Mouse (Mus musculus) heart, adult 2 months (tissue): ENCODE data around the gene Nup43. TPM values are rescaled to one million over a fixed set of nuclear protein-coding genes. Genes with fewer than 3 reads are reported as not detected.

Experiments
- DNase-seq, 2 experiments: peaks; one replicate each; pipeline ENCODE4 v3.0.0; 2021
- H3K27ac ChIP-seq: fragments of 200-600 bp; 2 replicates; pipeline ENCODE4 v1.8.1; 2022
- H3K27me3 ChIP-seq: fragments of 200-500 bp; 2 replicates; pipeline ENCODE4 v1.6.1; 2012; ENCODE audit warnings: mild to moderate bottlenecking, low read length, inconsistent platforms, mixed read lengths; ENCODE audit not compliant: control insufficient read depth, insufficient read depth
- H3K36me3 ChIP-seq: fragments of 200-500 bp; 2 replicates; pipeline ENCODE4 v1.6.1; 2012; ENCODE audit warnings: low read length, inconsistent platforms; ENCODE audit not compliant: control insufficient read depth, insufficient read depth
- H3K4me1 ChIP-seq: fragments of 200-500 bp; 2 replicates; pipeline ENCODE4 v1.6.1; 2011; ENCODE audit warnings: low read length; ENCODE audit not compliant: control insufficient read depth, insufficient read depth
- H3K4me3 ChIP-seq: fragments of 200-600 bp; 2 replicates; pipeline ENCODE4 v1.8.1; 2022
- H3K79me2 ChIP-seq: fragments of 200-500 bp; replicated peaks from 2 replicates; pipeline ENCODE4 v1.6.1; 2012; ENCODE audit warnings: mild to moderate bottlenecking, inconsistent platforms, low read length, moderate library complexity, mixed read lengths; ENCODE audit not compliant: control insufficient read depth, insufficient read depth
- H3K9ac ChIP-seq: fragments of 200-500 bp; 2 replicates; pipeline ENCODE4 v1.6.1; 2012; ENCODE audit warnings: low read depth, mild to moderate bottlenecking, control low read depth, inconsistent platforms, low read length, mixed read lengths
- CTCF ChIP-seq: fragments of 200-600 bp; IDR thresholded peaks from 2 replicates; pipeline ENCODE4 v1.8.1; 2022; ENCODE audit warnings: antibody characterized with exemption, mild to moderate bottlenecking, moderate library complexity
- EP300 ChIP-seq: fragments of 200-500 bp; IDR thresholded peaks from 2 replicates; pipeline ENCODE4 v1.6.1; 2011; ENCODE audit warnings: low read depth, low read length, control low read depth; ENCODE audit not compliant: insufficient read depth
- POLR2A ChIP-seq: fragments of 200-500 bp; IDR thresholded peaks from 2 replicates; pipeline ENCODE4 v1.6.1; 2011; ENCODE audit warnings: mild to moderate bottlenecking, low read depth, low read length, control low read depth; ENCODE audit not compliant: insufficient read depth
- WGBS: fragments of 180-500 bp; shearing (Covaris S2); methylation state at CpG from one replicate; pipeline ENCODE4 v1.1.7; 2018; 5-methylcytosine and 5-hydroxymethylcytosine counted together
- intact Hi-C: fragments of 180-260 bp; cut with DNase I; formaldehyde crosslinking; loops from one replicate; pipeline ENCODE4 v1.15.1; 2025
- polyA plus RNA-seq: library from polyadenylated mRNA; depleted of rRNA; stranded (reverse); fragments of >200 nt; gene quantifications from 2 replicates; pipeline ENCODE4 v1.2.3, GENCODE M21; 2012
- total RNA-seq, 2 experiments: library from RNA; stranded (reverse); gene quantifications; 2 replicates each; pipeline ENCODE4 v1.2.3; 2021

Nup43 gene
- total and polyA plus RNA-seq, 3 experiments = 4.6 to 6.3 (median 4.9) TPM

DNA sequence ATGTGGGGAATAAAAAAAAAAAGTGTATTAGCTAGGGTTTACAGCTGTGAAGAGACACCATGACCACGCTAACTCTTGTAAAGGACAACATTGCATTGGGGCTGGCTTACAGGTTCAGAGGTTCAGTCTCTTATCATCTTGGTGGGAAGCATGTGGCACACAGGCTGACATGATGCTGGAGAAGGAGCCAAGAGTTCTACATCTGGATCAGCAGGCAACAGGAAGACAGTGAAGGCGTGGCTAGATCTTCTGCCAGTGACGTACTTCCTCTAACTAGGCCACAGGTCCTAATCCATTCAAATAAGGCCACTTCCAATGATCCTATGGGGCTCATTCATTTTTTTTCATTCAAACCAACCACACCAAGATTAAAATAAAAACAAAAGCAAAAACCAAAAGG, 32.8 kb downstream of the Nup43 start:
- H3K36me3 ChIP-seq = peaks cover 22% of the 10 kb centered on the region
- TF ChIP-seq CTCF (no peak), EP300 (no peak), POLR2A (no peak)

DNA sequence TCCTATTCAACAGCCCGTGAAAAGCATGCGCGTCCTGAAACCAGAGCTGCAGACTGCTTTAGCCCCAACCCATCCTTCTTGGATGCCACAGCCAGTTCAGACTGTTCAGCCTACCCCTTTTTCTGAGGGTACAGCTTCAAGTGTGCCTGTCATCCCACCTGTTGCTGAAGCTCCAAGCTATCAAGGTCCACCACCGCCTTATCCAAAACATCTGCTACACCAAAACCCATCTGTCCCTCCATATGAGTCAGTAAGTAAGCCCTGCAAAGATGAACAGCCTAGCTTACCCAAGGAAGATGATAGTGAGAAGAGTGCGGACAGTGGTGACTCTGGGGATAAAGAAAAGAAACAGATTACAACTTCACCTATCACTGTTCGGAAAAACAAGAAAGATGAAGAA, 35.3 kb downstream of the Nup43 start:
- Histone ChIP-seq H3K27ac (no peak overlapping the region), H3K36me3 (peaks cover 12% of the 10 kb centered on the region), H3K27me3 (no peaks in the 10 kb centered on the region), H3K4me1 (no peaks in the 10 kb centered on the region), H3K79me2 (peaks cover 3% of the 10 kb centered on the region), H3K4me3 (no peak overlapping the region), H3K9ac (no peak overlapping the region)
- intact Hi-C loops = no loop called here
- 87% methylated on average over 6 of the region's 6 CpGs for WGBS
- no peak for DNase-seq
- TF ChIP-seq CTCF = no peak
- no peak for TF ChIP-seq EP300
- TF ChIP-seq POLR2A = no peak

More for the DNA sequence above, 32.8 kb downstream of the Nup43 start:
- intact Hi-C loops = no loop called here
- Histone ChIP-seq H3K4me3 (no peak overlapping the region), H3K27me3 (no peaks in the 10 kb centered on the region), H3K79me2 (peaks cover 3% of the 10 kb centered on the region), H3K9ac (no peak overlapping the region), H3K27ac (no peak overlapping the region), H3K4me1 (no peaks in the 10 kb centered on the region; the same call in 1 of the 2 replicates)
- DNase-seq = no peak
- 55% methylated on average over 3 of the region's 3 CpGs for WGBS

DNA sequence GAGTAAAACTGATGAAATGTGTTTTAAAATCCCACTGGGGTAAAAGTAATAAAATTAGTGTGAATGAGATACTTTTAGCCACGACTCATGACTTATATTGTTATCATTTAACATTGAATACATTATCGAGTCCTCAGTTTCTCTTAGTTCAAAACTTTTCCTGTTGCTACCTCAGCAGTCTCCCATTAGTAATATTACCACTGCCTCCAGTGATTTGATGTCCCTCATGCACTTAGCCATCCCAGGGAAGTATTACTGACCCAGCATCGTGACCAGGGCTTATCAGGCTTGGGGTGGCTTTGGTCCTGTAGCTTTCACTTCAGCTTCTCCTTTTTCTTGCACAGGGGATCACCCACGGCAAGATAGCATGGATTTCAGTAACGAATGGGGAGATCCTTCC, 42.8 kb downstream of the Nup43 start:
- intact Hi-C loops = no loop called here
- 87% methylated on average over 5 of the region's 5 CpGs for WGBS

GRCm38 (mm10) chr10:7712506-7712905, 45.2 kb downstream of the Nup43 start:
- peaks cover 6% of the 10 kb centered on the region for H3K36me3 ChIP-seq
- TF ChIP-seq EP300 = no peak
- TF ChIP-seq CTCF = no peak
- no peak for TF ChIP-seq POLR2A

More for the DNA sequence above, 42.8 kb downstream of the Nup43 start:
- DNase-seq = no peak
- H3K27me3 ChIP-seq = no peaks in the 10 kb centered on the region
- H3K9ac ChIP-seq = no peak overlapping the region
- H3K27ac ChIP-seq = no peak overlapping the region
- H3K36me3 ChIP-seq = peaks cover 6% of the 10 kb centered on the region
- no peaks in the 10 kb centered on the region for H3K4me1 ChIP-seq
- no peak for TF ChIP-seq CTCF
- no peak for TF ChIP-seq EP300
- no peak for TF ChIP-seq POLR2A
- no peak overlapping the region for H3K4me3 ChIP-seq
- no peaks in the 10 kb centered on the region for H3K79me2 ChIP-seq

GRCm38 (mm10) chr10:7715056-7715455, 47.8 kb downstream of the Nup43 start:
- H3K36me3 ChIP-seq = peaks cover 6% of the 10 kb centered on the region
- H3K9ac ChIP-seq = no peak overlapping the region
- TF ChIP-seq POLR2A (no peak), EP300 (no peak), CTCF (no peak)
- no peaks in the 10 kb centered on the region for H3K79me2 ChIP-seq
- no peaks in the 10 kb centered on the region for H3K4me1 ChIP-seq
- H3K4me3 ChIP-seq = no peak overlapping the region
- DNase-seq = no peak
- WGBS = 82% methylated on average over 7 of the region's 7 CpGs
- no peaks in the 10 kb centered on the region for H3K27me3 ChIP-seq
- intact Hi-C loops = no loop called here
- no peak overlapping the region for H3K27ac ChIP-seq

More at GRCm38 (mm10) chr10:7712506-7712905, 45.2 kb downstream of the Nup43 start:
- no peak overlapping the region for H3K9ac ChIP-seq
- H3K79me2 ChIP-seq = no peaks in the 10 kb centered on the region
- no peaks in the 10 kb centered on the region for H3K27me3 ChIP-seq
- WGBS = 83% methylated on average over 13 of the region's 13 CpGs
- H3K27ac ChIP-seq = no peak overlapping the region
- intact Hi-C loops = no loop called here
- no peaks in the 10 kb centered on the region for H3K4me1 ChIP-seq
- DNase-seq = no peak
- H3K4me3 ChIP-seq = no peak overlapping the region

DNA sequence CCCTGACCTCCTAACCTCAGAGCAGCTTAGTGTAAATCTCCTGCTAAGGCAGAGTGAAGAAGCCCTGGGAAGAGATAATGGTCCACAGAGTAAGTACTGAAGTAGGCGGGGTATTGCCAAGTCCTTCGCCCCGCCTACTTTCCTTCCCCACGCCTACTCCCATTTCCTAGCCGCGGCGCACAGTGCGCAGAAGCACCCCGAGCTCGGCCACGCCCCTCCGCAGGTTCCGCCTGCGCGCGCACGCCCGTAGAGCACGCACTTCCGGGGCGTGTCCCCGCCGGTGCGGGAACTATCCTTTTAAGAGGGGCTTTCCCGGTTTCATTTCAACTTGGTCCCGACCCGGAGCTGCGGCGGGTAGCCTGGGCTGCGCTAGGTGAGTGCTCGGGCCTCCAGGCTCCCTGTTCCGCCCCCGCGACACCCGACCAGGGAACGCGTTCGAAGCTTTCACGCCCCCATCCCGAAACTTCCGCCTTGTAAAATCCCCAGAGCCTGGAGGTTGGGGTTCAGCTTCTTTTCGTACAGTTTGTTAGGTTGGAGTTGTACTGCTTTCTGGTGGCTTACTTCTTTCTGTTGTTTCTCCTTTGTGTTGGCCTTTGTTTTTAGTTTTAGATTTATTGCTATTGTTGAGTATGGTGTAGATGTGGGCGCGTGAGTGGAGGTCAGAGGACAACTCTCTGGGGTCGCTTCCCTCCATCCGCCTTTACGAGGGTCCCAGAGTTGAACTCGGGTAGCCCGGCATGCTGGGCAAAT, 58.6 kb downstream of the Nup43 start, which contains the start of gene Katna1:
Katna1 (plus strand) TSS at position 250 of the 750 bp plus-strand sequence.
- H3K9ac ChIP-seq = peak within 1 kb of the TSS; percentile 92
- H3K36me3 ChIP-seq = no peaks in the 10 kb centered on the region
- peaks cover 1% of the 10 kb centered on the region; the same call in 1 of the 2 replicates for H3K4me1 ChIP-seq
- H3K27ac ChIP-seq = peak within 1 kb of the TSS; percentile 80
- no peaks in the 10 kb centered on the region for H3K27me3 ChIP-seq
- WGBS = under 1% methylated on average over 48 of the region's 49 CpGs
- TF ChIP-seq POLR2A (peak; percentile 75), EP300 (no peak)
- peak within 1 kb of the TSS; percentile 78 for H3K4me3 ChIP-seq
- peak; percentile 93 to 94 for DNase-seq
- H3K79me2 ChIP-seq = peaks cover 3% of the 10 kb centered on the region; the same call in 1 of the 2 replicates
- intact Hi-C loops = loop anchor here (2.0 to 5.0 kb wide), 3 partner anchors 44 to 59 kb away; partner anchors contain the start of genes Lats1, Nup43 and Pcmt1
